11 mouse cellular contexts compared by ENCODE assay signal in genomic region chr2:169191465-169191864, GRCm38 (mm10).
"Had no signal": no experiment of that assay in that cellular context is flagged by ENCODE, and none has a peak within 500 bp of the region (broad histone marks: within the 10 kb centered on the region; RNA-seq: fewer than 3 reads in every experiment).

No protein-coding gene starts in this region.

- H3K9me3 ChIP-seq: limb, embryonic 15.5 days; midbrain, embryonic 12.5 days had no signal

- H3K36me3 ChIP-seq: limb, embryonic 15.5 days; liver, embryonic 12.5 days; midbrain, embryonic 12.5 days had no signal

- DNase-seq: kidney, postnatal 10 days; lung, embryonic 14.5 days; lung, postnatal 10 days had no signal

- H3K4me3 ChIP-seq: limb, embryonic 15.5 days; liver, embryonic 12.5 days; megakaryocyte, embryonic 14.5 days; midbrain, embryonic 12.5 days had no signal

- H3K4me1 ChIP-seq: liver, embryonic 12.5 days; megakaryocyte, embryonic 14.5 days; midbrain, embryonic 12.5 days had no signal

- H3K27me3 ChIP-seq: limb, embryonic 15.5 days; liver, embryonic 12.5 days; megakaryocyte, embryonic 14.5 days; midbrain, embryonic 12.5 days had no signal

- ATAC-seq: intestine, embryonic 16.5 days; liver, embryonic 12.5 days; midbrain, embryonic 16.5 days had no signal

- H3K27ac ChIP-seq: limb, embryonic 15.5 days; liver, embryonic 12.5 days; macrophage; midbrain, embryonic 12.5 days; stomach, postnatal 0 days had no signal

- H3K9ac ChIP-seq: limb, embryonic 15.5 days; liver, embryonic 12.5 days; lung, embryonic 14.5 days; midbrain, embryonic 12.5 days had no signal

- H3K4me2 ChIP-seq: limb, embryonic 15.5 days; liver, embryonic 12.5 days; lung, embryonic 14.5 days; midbrain, embryonic 12.5 days had no signal
